Mouse (Mus musculus) limb, embryonic 11.5 days (tissue): ENCODE measurements around the gene Kif3a. TPM values are rescaled to one million over a fixed set of nuclear protein-coding genes. Genes with fewer than 3 reads are reported as not detected.
A peak's percentile ranks its signal among the peaks of the same experiment; 100 is the strongest.

ENCODE experiments used
- ATAC-seq: fragments of 200-750 bp; cut with Nextera tagmentation; 2 replicates; pipeline ENCODE4 v1.8.0; 2017; ENCODE audit warnings: low read depth; ENCODE audit not compliant: insufficient number of reproducible peaks, low FRiP score, low TSS enrichment
- DNase-seq: peaks from one replicate; pipeline ENCODE4 v3.0.0-alpha.2; 2015; ENCODE audit warnings: low spot score
- H3K27ac ChIP-seq: fragments of 300-500 bp; sonication (generic); replicated peaks from 2 replicates; pipeline ENCODE4 v1.5.1; 2014; ENCODE audit warnings: low read depth, mild to moderate bottlenecking, low read length
- H3K27me3 ChIP-seq: fragments of 300-500 bp; sonication (generic); 2 replicates; pipeline ENCODE4 v1.6.1; 2014; ENCODE audit warnings: mild to moderate bottlenecking, low read length, mixed read lengths; ENCODE audit not compliant: control insufficient read depth, insufficient read depth
- H3K36me3 ChIP-seq: fragments of 300-500 bp; sonication (generic); 2 replicates; pipeline ENCODE4 v1.6.1; 2014; ENCODE audit warnings: mild to moderate bottlenecking, low read length, moderate library complexity, mixed read lengths; ENCODE audit not compliant: control insufficient read depth, insufficient read depth
- H3K4me1 ChIP-seq: fragments of 300-500 bp; sonication (generic); 2 replicates; pipeline ENCODE4 v1.6.1; 2014; ENCODE audit warnings: low read length, mixed read lengths; ENCODE audit not compliant: control insufficient read depth, insufficient read depth
- H3K4me2 ChIP-seq: fragments of 300-500 bp; sonication (generic); 2 replicates; pipeline ENCODE4 v1.6.1; 2014; ENCODE audit warnings: low read depth, mild to moderate bottlenecking, moderate library complexity; ENCODE audit not compliant: severe bottlenecking
- H3K4me3 ChIP-seq: fragments of 300-500 bp; sonication (generic); 2 replicates; pipeline ENCODE4 v1.5.1; 2014; ENCODE audit warnings: low read depth, low read length
- H3K9ac ChIP-seq: fragments of 300-500 bp; sonication (generic); 2 replicates; pipeline ENCODE4 v1.6.1; 2014; ENCODE audit warnings: mild to moderate bottlenecking, low read length
- H3K9me3 ChIP-seq: fragments of 300-500 bp; sonication (generic); 2 replicates; pipeline ENCODE4 v1.6.1; 2016; ENCODE audit warnings: low read length; ENCODE audit not compliant: control insufficient read depth
- WGBS: fragments of 180-500 bp; shearing (Covaris S2); extraction: QIAGEN DNeasy Blood & Tissue Kit; methylation state at CpG from one replicate; pipeline ENCODE4 v1.1.7; 2014; 5-methylcytosine and 5-hydroxymethylcytosine counted together
- polyA plus RNA-seq: library from polyadenylated mRNA; unstranded; fragments of >200 nt; fragmentation: Nextera tagmentation; extraction: Ambion mirVana; gene quantifications from 2 replicates; pipeline ENCODE4 v1.2.1, GENCODE M21; 2014

Kif3a gene
- polyA plus RNA-seq, 1 experiment from 2014 or later = 79.4 TPM

- Histone ChIP-seq H3K27ac (no peak overlapping the region), H3K36me3 (no peaks in the 10 kb centered on the region), H3K27me3 (no peaks in the 10 kb centered on the region), H3K9ac (no peak overlapping the region), H3K4me2 (no peak overlapping the region), H3K9me3 (no peaks in the 10 kb centered on the region), H3K4me3 (no peak overlapping the region), H3K4me1 (no peaks in the 10 kb centered on the region)
- WGBS = 82% methylated on average over 9 of the region's 9 CpGs
- ATAC-seq (no peak), DNase-seq (no peak)
Observed at GRCm38 (mm10) chr11:53623573-53623972, 56.4 kb downstream of the Kif3a start.

- DNase-seq = no peak
- 92% methylated on average over 2 of the region's 2 CpGs for WGBS
- no peaks in the 10 kb centered on the region for H3K9me3 ChIP-seq
- no peaks in the 10 kb centered on the region for H3K4me1 ChIP-seq
- H3K9ac ChIP-seq = no peak overlapping the region
- H3K4me3 ChIP-seq = no peak overlapping the region
- H3K36me3 ChIP-seq = no peaks in the 10 kb centered on the region
- no peaks in the 10 kb centered on the region for H3K27me3 ChIP-seq
- no peak overlapping the region for H3K4me2 ChIP-seq
- no peak overlapping the region for H3K27ac ChIP-seq
- ATAC-seq = no peak
Observed at GRCm38 (mm10) chr11:53624124-53624523, 56.9 kb downstream of the Kif3a start.

DNA sequence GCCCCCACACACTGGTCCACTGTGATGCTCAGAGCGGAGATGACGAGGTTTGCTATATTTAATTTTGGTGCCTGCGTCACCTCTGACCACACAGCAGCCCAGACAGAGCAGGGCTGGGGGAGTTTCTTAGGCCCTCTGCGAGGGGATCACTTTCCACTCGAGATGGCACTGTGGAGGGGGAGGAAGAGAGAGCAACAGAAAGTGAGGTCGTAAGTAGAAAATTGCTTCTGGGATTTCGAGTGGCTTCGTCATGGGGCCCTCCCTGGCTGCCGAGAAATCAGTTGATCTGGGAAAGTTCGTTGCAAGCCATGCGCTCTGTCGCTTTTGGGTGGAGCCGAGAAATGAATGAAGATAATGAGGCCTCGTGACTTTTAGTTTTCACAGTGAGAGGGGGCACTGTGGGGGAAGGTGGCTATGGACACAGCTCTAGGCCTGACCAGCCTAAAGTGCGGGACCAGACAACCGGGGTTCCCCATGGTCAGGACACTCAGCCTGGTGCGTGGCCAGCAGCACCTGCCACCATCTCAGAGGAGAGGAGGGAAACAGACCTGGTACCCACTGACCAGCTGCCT, 59.7 kb downstream of the Kif3a start:
- DNase-seq (no peak), ATAC-seq (no peak)
- Histone ChIP-seq H3K36me3 (no peaks in the 10 kb centered on the region), H3K4me3 (no peak overlapping the region), H3K27me3 (no peaks in the 10 kb centered on the region), H3K4me1 (no peaks in the 10 kb centered on the region), H3K4me2 (no peak overlapping the region), H3K9ac (no peak overlapping the region), H3K27ac (no peak overlapping the region), H3K9me3 (no peaks in the 10 kb centered on the region)
- whole genome bisulfite sequencing = 75% methylated on average over 17 of the region's 17 CpGs

DNA sequence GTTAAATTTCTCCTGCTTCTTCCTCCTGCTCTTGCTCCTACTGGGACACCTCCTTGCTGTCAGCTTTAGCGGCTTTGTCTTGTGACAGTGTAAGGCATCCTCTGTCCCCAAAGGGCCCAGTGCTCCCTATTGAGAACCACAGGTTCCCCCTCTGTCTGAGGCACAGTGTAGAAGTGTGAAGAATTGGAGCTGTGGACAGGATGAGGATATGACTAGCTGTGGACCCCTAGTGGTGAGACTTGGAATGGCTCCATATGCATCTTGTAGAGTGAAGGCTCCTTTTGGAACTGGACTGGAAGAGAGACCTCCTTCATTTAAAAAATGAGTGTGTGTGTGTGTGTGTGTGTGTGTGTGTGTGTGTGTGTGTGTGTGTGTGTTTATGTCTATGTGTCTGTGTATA, 60.7 kb downstream of the Kif3a start:
- Histone ChIP-seq H3K4me1 (no peaks in the 10 kb centered on the region), H3K27ac (no peak overlapping the region), H3K9me3 (no peaks in the 10 kb centered on the region), H3K4me2 (no peak overlapping the region), H3K27me3 (no peaks in the 10 kb centered on the region), H3K4me3 (no peak overlapping the region), H3K9ac (no peak overlapping the region), H3K36me3 (no peaks in the 10 kb centered on the region)
- WGBS = 33% methylated on average over 1 of the region's 1 CpGs
- DNase-seq (peak; percentile 87), ATAC-seq (no peak)

- Histone ChIP-seq H3K27me3 (no peaks in the 10 kb centered on the region), H3K9ac (no peak overlapping the region), H3K4me3 (no peak overlapping the region), H3K27ac (no peak overlapping the region), H3K9me3 (no peaks in the 10 kb centered on the region), H3K4me2 (no peak overlapping the region), H3K36me3 (no peaks in the 10 kb centered on the region), H3K4me1 (peaks cover 6% of the 10 kb centered on the region; the same call in 1 of the 2 replicates)
- DNase-seq (peak; percentile 43), ATAC-seq (no peak)
- WGBS = 76% methylated on average over 14 of the region's 14 CpGs
Observed at GRCm38 (mm10) chr11:53632122-53632733, 65.0 kb downstream of the Kif3a start.

DNA sequence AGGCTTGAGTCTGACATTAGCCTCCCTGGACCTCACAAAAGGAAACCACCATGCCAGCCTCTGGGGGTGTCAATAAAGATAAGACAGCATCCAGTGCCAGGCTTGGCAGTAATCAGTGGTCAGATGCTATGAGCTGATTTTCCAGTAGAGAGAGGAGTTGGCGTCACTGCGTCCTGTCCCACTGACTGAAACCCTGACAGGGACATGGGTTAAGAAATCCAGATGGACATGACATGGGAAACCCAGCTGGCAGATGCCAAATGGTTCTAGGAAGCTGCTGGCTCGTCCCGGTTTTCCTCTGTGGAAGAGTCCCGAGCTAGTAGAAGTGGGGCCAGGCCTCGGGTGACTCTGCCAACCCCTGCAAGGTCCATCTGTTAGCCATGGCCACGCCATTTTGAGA, 66.5 kb downstream of the Kif3a start:
- WGBS = 84% methylated on average over 7 of the region's 7 CpGs
- H3K4me1 ChIP-seq = peaks cover 9% of the 10 kb centered on the region; the same call in 1 of the 2 replicates
- no peak overlapping the region for H3K4me3 ChIP-seq
- no peaks in the 10 kb centered on the region for H3K9me3 ChIP-seq
- DNase-seq = no peak
- H3K27ac ChIP-seq = no peak overlapping the region
- no peaks in the 10 kb centered on the region for H3K36me3 ChIP-seq
- H3K9ac ChIP-seq = no peak overlapping the region
- H3K4me2 ChIP-seq = no peak overlapping the region
- no peak for ATAC-seq
- H3K27me3 ChIP-seq = no peaks in the 10 kb centered on the region

GRCm38 (mm10) chr11:53634556-53634955, 67.4 kb downstream of the Kif3a start, which contains the start of gene Il13:
TSS of gene Il13 (minus strand) at chr11:53634702.
- Histone ChIP-seq H3K4me1 (peaks cover 9% of the 10 kb centered on the region; the same call in 1 of the 2 replicates), H3K9me3 (no peaks in the 10 kb centered on the region), H3K4me3 (no peak within 1 kb of the TSS), H3K27ac (no peak within 1 kb of the TSS), H3K9ac (no peak within 1 kb of the TSS; the same call in 1 of the 2 replicates), H3K4me2 (no peak within 1 kb of the TSS), H3K27me3 (no peaks in the 10 kb centered on the region), H3K36me3 (no peaks in the 10 kb centered on the region)
- WGBS = 89% methylated on average over 8 of the region's 8 CpGs
- DNase-seq (no peak), ATAC-seq (no peak)

- 44% methylated on average over 9 of the region's 9 CpGs for WGBS
- Histone ChIP-seq H3K9me3 (no peaks in the 10 kb centered on the region), H3K27ac (no peak overlapping the region), H3K36me3 (no peaks in the 10 kb centered on the region), H3K9ac (no peak overlapping the region; the same call in 1 of the 2 replicates), H3K4me2 (peak overlapping the region; percentile 81), H3K4me3 (peak overlapping the region; percentile 23), H3K27me3 (no peaks in the 10 kb centered on the region), H3K4me1 (peaks cover 9% of the 10 kb centered on the region; the same call in 1 of the 2 replicates)
- ATAC-seq (no peak), DNase-seq (no peak)
Observed at GRCm38 (mm10) chr11:53635590-53636182, 68.5 kb downstream of the Kif3a start.
